Mouse (Mus musculus) spleen, adult 2 months (tissue): ENCODE results near the gene Lrp5. TPM values are rescaled to one million over a fixed set of nuclear protein-coding genes. Genes with fewer than 3 reads are reported as not detected.
"Not testable (repeated sequence)": the region's sequence is repeated elsewhere in the genome, so short reads cannot be mapped to it uniquely, and the experiment has no call there.

Source experiments
- DNase-seq, 2 experiments: peaks; one replicate each; pipeline versions ENCODE4 v3.0.0 to v3.0.0-alpha.2; 2012 to 2021; ENCODE audit warnings: low spot score in 2 of 2, low read depth in 1 of 2
- H3K27ac ChIP-seq: fragments of 200-500 bp; 2 replicates; pipeline ENCODE4 v1.5.1; 2012; ENCODE audit warnings: low read length, inconsistent platforms; ENCODE audit not compliant: insufficient read depth
- H3K27me3 ChIP-seq: fragments of 200-500 bp; 2 replicates; pipeline ENCODE4 v1.6.1; 2012; ENCODE audit warnings: mild to moderate bottlenecking, moderate library complexity, low read length, inconsistent platforms; ENCODE audit not compliant: control insufficient read depth, insufficient read depth
- H3K36me3 ChIP-seq: fragments of 200-500 bp; 2 replicates; pipeline ENCODE4 v1.6.1; 2012; ENCODE audit warnings: mild to moderate bottlenecking, low read length, inconsistent platforms; ENCODE audit not compliant: control insufficient read depth, insufficient read depth
- H3K4me1 ChIP-seq: fragments of 200-500 bp; 2 replicates; pipeline ENCODE4 v1.6.1; 2011; ENCODE audit warnings: inconsistent platforms; ENCODE audit not compliant: control insufficient read depth, insufficient read depth, insufficient read length
- H3K4me3 ChIP-seq: fragments of 200-500 bp; 2 replicates; pipeline ENCODE4 v1.5.1; 2011; ENCODE audit warnings: mild to moderate bottlenecking, inconsistent platforms; ENCODE audit not compliant: insufficient read depth, insufficient read length; ENCODE audit errors: extremely low read depth
- CTCF ChIP-seq: fragments of 200-500 bp; IDR thresholded peaks from 2 replicates; pipeline ENCODE4 v1.5.1; 2011; ENCODE audit warnings: mild to moderate bottlenecking, inconsistent platforms; ENCODE audit not compliant: insufficient read depth, insufficient read length, insufficient replicate concordance; ENCODE audit errors: extremely low read depth
- POLR2A ChIP-seq: fragments of 200-500 bp; IDR thresholded peaks from 2 replicates; pipeline ENCODE4 v1.6.1; 2011; ENCODE audit warnings: low read depth, low read length, inconsistent platforms
- WGBS: fragments of 180-500 bp; shearing (Covaris S2); methylation state at CpG from one replicate; pipeline ENCODE4 v1.1.7; 2018; 5-methylcytosine and 5-hydroxymethylcytosine counted together
- polyA plus RNA-seq: library from polyadenylated mRNA; depleted of rRNA; stranded (reverse); fragments of >200 nt; gene quantifications from 2 replicates; pipeline ENCODE4 v1.2.3, GENCODE M21; 2012

Lrp5 gene
- polyA plus RNA-seq, 1 experiment, result 22.6 TPM

GRCm38 (mm10) chr19:3589968-3590367 lies 96.4 kb downstream of the Lrp5 start:
- H3K27me3 ChIP-seq, result no peaks in the 10 kb centered on the region
- DNase-seq, result no peak
- no peak for TF ChIP-seq CTCF
- no peak for TF ChIP-seq POLR2A
- 88% methylated on average over 4 of the region's 4 CpGs for WGBS
- no peaks in the 10 kb centered on the region for H3K36me3 ChIP-seq
- H3K27ac ChIP-seq, result no peak overlapping the region
- no peak overlapping the region for H3K4me3 ChIP-seq
- H3K4me1 ChIP-seq, result no peaks in the 10 kb centered on the region

- H3K27ac ChIP-seq, result no peak overlapping the region
- no peaks in the 10 kb centered on the region for H3K4me1 ChIP-seq
- H3K36me3 ChIP-seq, result no peaks in the 10 kb centered on the region
- no peak for DNase-seq
- WGBS, result 59% methylated on average over 5 of the region's 5 CpGs
- no peaks in the 10 kb centered on the region for H3K27me3 ChIP-seq
- no peak overlapping the region for H3K4me3 ChIP-seq
- TF ChIP-seq POLR2A, result no peak
- TF ChIP-seq CTCF, result no peak
These were observed 96.8 kb downstream of the Lrp5 start for GRCm38 (mm10) chr19:3589547-3589946.

- peak in 1 of 2 experiments; percentile 34 for DNase-seq
- not testable (repeated sequence) for H3K4me1 ChIP-seq, H3K36me3 ChIP-seq, H3K4me3 ChIP-seq, H3K27ac ChIP-seq, H3K27me3 ChIP-seq
- WGBS, result 90% methylated on average over 5 of the region's 5 CpGs
- peak; percentile 56; the same call in 1 of the 2 replicates for TF ChIP-seq CTCF
These were observed 98.6 kb downstream of the Lrp5 start for GRCm38 (mm10) chr19:3587729-3588128.

GRCm38 (mm10) chr19:3586540-3586939 lies 99.8 kb downstream of the Lrp5 start:
- peak in 1 of 2 experiments; percentile 29 for DNase-seq
- H3K4me1 ChIP-seq, result no peaks in the 10 kb centered on the region
- no peaks in the 10 kb centered on the region for H3K27me3 ChIP-seq
- H3K4me3 ChIP-seq, result no peak overlapping the region
- H3K36me3 ChIP-seq, result no peaks in the 10 kb centered on the region
- no peak overlapping the region for H3K27ac ChIP-seq
- 54% methylated on average over 1 of the region's 1 CpGs for WGBS
- TF ChIP-seq CTCF, result peak; percentile 68; the same call in 1 of the 2 replicates
- no peak for TF ChIP-seq POLR2A

GRCm38 (mm10) chr19:3586026-3586425 lies 100.3 kb downstream of the Lrp5 start:
- H3K4me3 ChIP-seq, result no peak overlapping the region
- no peak overlapping the region for H3K27ac ChIP-seq
- no peaks in the 10 kb centered on the region for H3K27me3 ChIP-seq
- TF ChIP-seq POLR2A, result no peak
- TF ChIP-seq CTCF, result no peak
- no peaks in the 10 kb centered on the region for H3K4me1 ChIP-seq
- H3K36me3 ChIP-seq, result no peaks in the 10 kb centered on the region
- DNase-seq, result no peak
- 94% methylated on average over 9 of the region's 9 CpGs for WGBS

- 20% methylated on average over 7 of the region's 7 CpGs for WGBS
- no peak overlapping the region for H3K4me3 ChIP-seq
- peaks cover 3% of the 10 kb centered on the region; the same call in 1 of the 2 replicates for H3K4me1 ChIP-seq
- no peak overlapping the region for H3K27ac ChIP-seq
- no peaks in the 10 kb centered on the region for H3K27me3 ChIP-seq
- peak in 1 of 2 experiments; percentile 50 for DNase-seq
- H3K36me3 ChIP-seq, result no peaks in the 10 kb centered on the region
- peak; percentile 48; the same call in 1 of the 2 replicates for TF ChIP-seq CTCF
- TF ChIP-seq POLR2A, result no peak
These were observed 105.0 kb downstream of the Lrp5 start for GRCm38 (mm10) chr19:3581326-3581725.

- Histone ChIP-seq H3K4me1 (peaks cover 6% of the 10 kb centered on the region), H3K36me3 (no peaks in the 10 kb centered on the region), H3K4me3 (no peak overlapping the region), H3K27ac (no peak overlapping the region), H3K27me3 (no peaks in the 10 kb centered on the region)
- TF ChIP-seq CTCF (no peak), POLR2A (no peak)
- DNase-seq, result no peak
These were observed 108.5 kb downstream of the Lrp5 start for GRCm38 (mm10) chr19:3577911-3578290.
